Mouse (Mus musculus) spleen, adult 2 months (tissue): Measurements from ENCODE around the gene Wdr62. TPM values are rescaled to one million over a fixed set of nuclear protein-coding genes. Genes with fewer than 3 reads are reported as not detected.
A peak's percentile ranks its signal among the peaks of the same experiment; 100 is the strongest.

Experiments
- DNase-seq, 2 experiments: peaks; one replicate each; pipeline versions ENCODE4 v3.0.0 to v3.0.0-alpha.2; 2012 to 2021; ENCODE audit warnings: low spot score in 2 of 2, low read depth in 1 of 2
- H3K27ac ChIP-seq: fragments of 200-500 bp; 2 replicates; pipeline ENCODE4 v1.5.1; 2012; ENCODE audit warnings: low read length, inconsistent platforms; ENCODE audit not compliant: insufficient read depth
- H3K27me3 ChIP-seq: fragments of 200-500 bp; 2 replicates; pipeline ENCODE4 v1.6.1; 2012; ENCODE audit warnings: mild to moderate bottlenecking, moderate library complexity, low read length, inconsistent platforms; ENCODE audit not compliant: control insufficient read depth, insufficient read depth
- H3K36me3 ChIP-seq: fragments of 200-500 bp; 2 replicates; pipeline ENCODE4 v1.6.1; 2012; ENCODE audit warnings: mild to moderate bottlenecking, low read length, inconsistent platforms; ENCODE audit not compliant: control insufficient read depth, insufficient read depth
- H3K4me1 ChIP-seq: fragments of 200-500 bp; 2 replicates; pipeline ENCODE4 v1.6.1; 2011; ENCODE audit warnings: inconsistent platforms; ENCODE audit not compliant: control insufficient read depth, insufficient read depth, insufficient read length
- H3K4me3 ChIP-seq: fragments of 200-500 bp; 2 replicates; pipeline ENCODE4 v1.5.1; 2011; ENCODE audit warnings: mild to moderate bottlenecking, inconsistent platforms; ENCODE audit not compliant: insufficient read depth, insufficient read length; ENCODE audit errors: extremely low read depth
- CTCF ChIP-seq: fragments of 200-500 bp; IDR thresholded peaks from 2 replicates; pipeline ENCODE4 v1.5.1; 2011; ENCODE audit warnings: mild to moderate bottlenecking, inconsistent platforms; ENCODE audit not compliant: insufficient read depth, insufficient read length, insufficient replicate concordance; ENCODE audit errors: extremely low read depth
- POLR2A ChIP-seq: fragments of 200-500 bp; IDR thresholded peaks from 2 replicates; pipeline ENCODE4 v1.6.1; 2011; ENCODE audit warnings: low read depth, low read length, inconsistent platforms
- WGBS: fragments of 180-500 bp; shearing (Covaris S2); methylation state at CpG from one replicate; pipeline ENCODE4 v1.1.7; 2018; 5-methylcytosine and 5-hydroxymethylcytosine counted together
- polyA plus RNA-seq: library from polyadenylated mRNA; depleted of rRNA; stranded (reverse); fragments of >200 nt; gene quantifications from 2 replicates; pipeline ENCODE4 v1.2.3, GENCODE M21; 2012

The Wdr62 gene
- polyA plus RNA-seq, 1 experiment = 15.7 TPM

DNA sequence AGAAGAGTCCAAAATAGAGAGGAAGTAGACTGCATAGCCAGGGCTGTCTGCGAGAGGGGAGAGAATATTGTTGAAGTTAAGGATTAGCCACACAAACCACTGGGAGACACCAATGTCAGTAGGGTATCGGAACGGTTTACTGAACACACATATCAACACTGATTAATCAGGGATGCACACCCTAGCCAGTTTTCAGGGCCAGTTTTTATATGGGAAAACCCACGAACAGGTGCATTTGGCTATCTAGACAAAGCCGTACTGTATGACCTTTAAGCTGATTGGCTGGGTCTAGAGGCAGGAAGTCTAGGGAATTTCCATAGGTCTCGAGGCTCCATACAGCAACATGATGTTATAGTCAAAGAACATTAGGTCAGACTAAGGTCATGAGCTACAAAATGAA, 42.6 kb upstream of the Wdr62 start:
- TF ChIP-seq CTCF = no peak
- no peak for TF ChIP-seq POLR2A
- peak overlapping the region; percentile 76 for H3K4me3 ChIP-seq
- WGBS = 3% methylated on average over 6 of the region's 6 CpGs
- DNase-seq = peak in 1 of 2 experiments; percentile 49
- H3K27me3 ChIP-seq = no peaks in the 10 kb centered on the region
- peak overlapping the region; percentile 93 for H3K27ac ChIP-seq
- peaks cover 5% of the 10 kb centered on the region; the same call in 1 of the 2 replicates for H3K4me1 ChIP-seq
- H3K36me3 ChIP-seq = no peaks in the 10 kb centered on the region

GRCm38 (mm10) chr7:30322285-30322667, 42.1 kb upstream of the Wdr62 start:
- WGBS = 1% methylated on average over 20 of the region's 20 CpGs
- peak; percentile 92 to 97 for DNase-seq
- Histone ChIP-seq H3K27me3 (no peaks in the 10 kb centered on the region), H3K4me1 (peaks cover 5% of the 10 kb centered on the region; the same call in 1 of the 2 replicates), H3K36me3 (no peaks in the 10 kb centered on the region), H3K4me3 (peak overlapping the region; percentile 76), H3K27ac (peak overlapping the region; percentile 93)
- TF ChIP-seq CTCF = no peak
- TF ChIP-seq POLR2A = peak; percentile 65; the same call in 1 of the 2 replicates

- WGBS = under 1% methylated on average over 63 of the region's 63 CpGs
- no peaks in the 10 kb centered on the region for H3K27me3 ChIP-seq
- TF ChIP-seq CTCF = no peak
- peak; percentile 41; the same call in 1 of the 2 replicates for TF ChIP-seq POLR2A
- peak within 1 kb of the TSS; percentile 76 for H3K4me3 ChIP-seq
- DNase-seq = peak; percentile 63 to 71
- peaks cover 5% of the 10 kb centered on the region; the same call in 1 of the 2 replicates for H3K4me1 ChIP-seq
- peak within 1 kb of the TSS; percentile 93 for H3K27ac ChIP-seq
- H3K36me3 ChIP-seq = no peaks in the 10 kb centered on the region
These were observed 41.5 kb upstream of the Wdr62 start, which contains the start of gene E130208F15Rik for GRCm38 (mm10) chr7:30321539-30322284. Gene E130208F15Rik (plus strand): TSS chr7:30321740.

- Histone ChIP-seq H3K27me3 (no peaks in the 10 kb centered on the region), H3K4me1 (peaks cover 5% of the 10 kb centered on the region; the same call in 1 of the 2 replicates), H3K27ac (no peak overlapping the region), H3K36me3 (no peaks in the 10 kb centered on the region), H3K4me3 (no peak overlapping the region)
- 90% methylated on average over 2 of the region's 2 CpGs for WGBS
- DNase-seq = no peak
- TF ChIP-seq POLR2A (no peak), CTCF (no peak)
These were observed 40.7 kb upstream of the Wdr62 start for GRCm38 (mm10) chr7:30320946-30321345.

- WGBS = 98% methylated on average over 3 of the region's 3 CpGs
- Histone ChIP-seq H3K36me3 (peaks cover 1% of the 10 kb centered on the region), H3K4me1 (peaks cover 5% of the 10 kb centered on the region; the same call in 1 of the 2 replicates), H3K27me3 (no peaks in the 10 kb centered on the region), H3K27ac (no peak overlapping the region), H3K4me3 (no peak overlapping the region)
- no peak for DNase-seq
- no peak for TF ChIP-seq CTCF
These were observed 37.9 kb upstream of the Wdr62 start for GRCm38 (mm10) chr7:30318142-30318541.

DNA sequence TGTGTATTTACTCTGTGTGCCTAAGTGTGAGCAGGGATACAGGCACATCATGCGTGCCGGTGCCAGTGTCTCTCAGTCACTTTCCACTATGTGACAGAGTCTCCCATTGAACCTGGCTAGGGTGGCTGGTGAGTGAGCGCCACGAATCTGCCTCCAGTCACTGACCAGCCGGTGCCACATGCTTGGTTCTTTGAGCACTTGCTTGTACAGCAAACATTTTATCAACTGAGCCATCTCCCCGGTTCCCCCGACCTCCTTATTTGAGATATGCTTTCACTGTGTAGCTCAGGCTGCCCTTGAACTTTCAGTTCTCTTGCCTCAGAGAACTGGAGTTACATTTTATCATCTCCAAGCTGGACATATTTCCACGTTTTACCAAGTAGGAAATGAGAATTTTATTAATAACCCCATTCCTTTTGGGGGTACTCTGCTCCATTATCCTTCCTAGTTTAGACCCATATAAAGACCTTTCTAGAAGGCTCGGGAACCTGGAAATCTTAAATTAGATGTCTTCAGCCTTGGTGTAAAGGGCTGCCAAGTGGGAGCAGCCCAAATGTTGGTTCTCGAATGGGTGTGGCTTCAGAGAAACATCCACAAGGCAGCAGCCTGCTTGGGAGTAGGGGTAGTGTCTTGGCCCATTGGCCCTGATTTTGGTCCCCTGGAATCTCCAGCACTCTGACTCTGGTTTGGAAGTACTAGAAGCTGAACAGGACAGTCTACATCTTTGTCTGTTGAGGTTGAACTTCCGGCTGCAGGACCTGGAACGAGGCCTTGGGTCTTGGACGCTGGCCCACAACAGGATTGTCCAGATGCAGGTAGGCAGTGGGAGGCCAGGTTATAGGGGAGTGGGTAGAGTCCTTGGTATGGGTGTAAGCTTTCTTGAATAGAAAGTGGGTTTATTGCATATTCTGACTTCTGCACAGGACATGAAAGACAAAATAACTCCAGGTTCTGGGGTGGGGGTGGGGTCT, 35.6 kb upstream of the Wdr62 start:
- no peak overlapping the region for H3K4me3 ChIP-seq
- H3K27ac ChIP-seq = no peak overlapping the region
- DNase-seq = no peak
- H3K36me3 ChIP-seq = peaks cover 3% of the 10 kb centered on the region
- TF ChIP-seq POLR2A = no peak
- no peak for TF ChIP-seq CTCF
- peaks cover 2% of the 10 kb centered on the region; the same call in 1 of the 2 replicates for H3K4me1 ChIP-seq
- H3K27me3 ChIP-seq = no peaks in the 10 kb centered on the region
- WGBS = 81% methylated on average over 13 of the region's 13 CpGs
